Comparison of ENCODE assay signal across 11 mouse cellular contexts in genomic region chr1:180434925-180435324, GRCm38 (mm10). TPM values are rescaled to one million over a fixed set of nuclear protein-coding genes. Genes with fewer than 3 reads are reported as not detected.
DNase-seq lines count a peak whose midpoint lies in the region; ATAC-seq lines count a peak whose summit lies in the region.
"Had no signal": no experiment of that assay in that cellular context is flagged by ENCODE, and none has a peak within 500 bp of the region (broad histone marks: within the 10 kb centered on the region; RNA-seq: fewer than 3 reads in every experiment).

No protein-coding gene starts in this region.

- H3K9ac ChIP-seq in hindbrain, embryonic 12.5 days = no peak overlapping the region
- no peak overlapping the region for H3K9ac ChIP-seq in hindbrain, embryonic 14.5 days
- H3K9ac ChIP-seq in midbrain, embryonic 15.5 days = peak overlapping the region; percentile 17; the same call in 1 of the 2 replicates
- H3K9ac ChIP-seq in limb, embryonic 13.5 days = no peak overlapping the region; the same call in 1 of the 2 replicates
- H3K9ac ChIP-seq: forebrain, embryonic 13.5 days had no signal

- no peaks in the 10 kb centered on the region for H3K36me3 ChIP-seq in hindbrain, embryonic 12.5 days
- H3K36me3 ChIP-seq in hindbrain, embryonic 14.5 days (replicated peaks; ENCODE audit: control insufficient read depth, insufficient read depth) = no peaks in the 10 kb centered on the region
- no peaks in the 10 kb centered on the region for H3K36me3 ChIP-seq in midbrain, embryonic 15.5 days (replicated peaks)
- H3K36me3 ChIP-seq in midbrain, embryonic 10.5 days = no peaks in the 10 kb centered on the region
- H3K36me3 ChIP-seq in limb, embryonic 13.5 days = no peaks in the 10 kb centered on the region

- no peak overlapping the region for H3K4me3 ChIP-seq in hindbrain, embryonic 12.5 days
- H3K4me3 ChIP-seq in hindbrain, embryonic 14.5 days (replicated peaks; ENCODE audit: low read length) = no peak overlapping the region
- H3K4me3 ChIP-seq in midbrain, embryonic 15.5 days = no peak overlapping the region
- H3K4me3 ChIP-seq in midbrain, embryonic 10.5 days = no peak overlapping the region
- no peak overlapping the region for H3K4me3 ChIP-seq in limb, embryonic 13.5 days
- H3K4me3 ChIP-seq: forebrain, embryonic 13.5 days had no signal

- no peaks in the 10 kb centered on the region; the same call in 1 of the 2 replicates for H3K27me3 ChIP-seq in hindbrain, embryonic 12.5 days
- H3K27me3 ChIP-seq in hindbrain, embryonic 14.5 days (ENCODE audit: control insufficient read depth, insufficient read depth, low read length) = no peaks in the 10 kb centered on the region
- H3K27me3 ChIP-seq in midbrain, embryonic 15.5 days (replicated peaks) = no peaks in the 10 kb centered on the region
- H3K27me3 ChIP-seq in midbrain, embryonic 10.5 days (ENCODE audit: low read depth, poor library complexity, severe bottlenecking) = no peaks in the 10 kb centered on the region
- H3K27me3 ChIP-seq in limb, embryonic 13.5 days = no peaks in the 10 kb centered on the region
- H3K27me3 ChIP-seq: forebrain, embryonic 13.5 days had no signal

- peaks cover 19% of the 10 kb centered on the region for H3K4me1 ChIP-seq in hindbrain, embryonic 12.5 days
- H3K4me1 ChIP-seq in hindbrain, embryonic 14.5 days (replicated peaks; ENCODE audit: control insufficient read depth, insufficient read depth, low read length) = peaks cover 13% of the 10 kb centered on the region
- H3K4me1 ChIP-seq in midbrain, embryonic 15.5 days = peaks cover 24% of the 10 kb centered on the region
- H3K4me1 ChIP-seq in midbrain, embryonic 10.5 days = peaks cover 31% of the 10 kb centered on the region
- H3K4me1 ChIP-seq in limb, embryonic 13.5 days = peaks cover 24% of the 10 kb centered on the region

- no peaks in the 10 kb centered on the region for H3K9me3 ChIP-seq in hindbrain, embryonic 12.5 days (replicated peaks)
- no peaks in the 10 kb centered on the region for H3K9me3 ChIP-seq in hindbrain, embryonic 14.5 days (ENCODE audit: control insufficient read depth, low read length)
- no peaks in the 10 kb centered on the region for H3K9me3 ChIP-seq in midbrain, embryonic 15.5 days
- no peaks in the 10 kb centered on the region for H3K9me3 ChIP-seq in midbrain, embryonic 10.5 days (replicated peaks)
- H3K9me3 ChIP-seq in limb, embryonic 13.5 days = no peaks in the 10 kb centered on the region
- H3K9me3 ChIP-seq: forebrain, embryonic 13.5 days had no signal

- DNase-seq in hindbrain, embryonic 14.5 days (ENCODE audit: low spot score) = no peak
- DNase-seq in midbrain, embryonic 10.5 days (ENCODE audit: low spot score) = no peak
- DNase-seq in R1 (ENCODE audit: low read depth, low spot score) (peak; percentile 85), adipocyte (ENCODE audit: low spot score) (no peak)
- no peak for DNase-seq in right cerebral cortex, adult 2 months (ENCODE audit: low spot score in 2 of 2)
- DNase-seq: lung, postnatal 14 days; thymus, postnatal 25 days had no signal

- ATAC-seq in hindbrain, embryonic 12.5 days (ENCODE audit: low FRiP score) = no peak
- no peak for ATAC-seq in hindbrain, embryonic 14.5 days (ENCODE audit: low FRiP score)
- ATAC-seq in midbrain, embryonic 15.5 days (replicated peaks) = no peak
- no peak for ATAC-seq in limb, embryonic 13.5 days (ENCODE audit: low FRiP score, low read depth)

- no peak overlapping the region for H3K27ac ChIP-seq in hindbrain, embryonic 12.5 days
- no peak overlapping the region for H3K27ac ChIP-seq in hindbrain, embryonic 14.5 days
- no peak overlapping the region for H3K27ac ChIP-seq in midbrain, embryonic 15.5 days
- H3K27ac ChIP-seq in midbrain, embryonic 10.5 days (replicated peaks) = no peak overlapping the region
- no peak overlapping the region for H3K27ac ChIP-seq in limb, embryonic 13.5 days
- H3K27ac ChIP-seq: forebrain, embryonic 13.5 days had no signal

- H3K4me2 ChIP-seq in hindbrain, embryonic 12.5 days (replicated peaks) = 0 out of 2 replicates have a peak overlapping the region, but pooled peaks have one; percentile 2
- H3K4me2 ChIP-seq in hindbrain, embryonic 14.5 days (replicated peaks) = no peak overlapping the region
- H3K4me2 ChIP-seq in midbrain, embryonic 15.5 days = no peak overlapping the region
- peak overlapping the region; percentile 38; the same call in 1 of the 2 replicates for H3K4me2 ChIP-seq in limb, embryonic 13.5 days (replicated peaks)
- H3K4me2 ChIP-seq: forebrain, embryonic 13.5 days had no signal

- 14% methylated on average over 9 of the region's 9 CpGs for WGBS in hindbrain, embryonic 12.5 days
- WGBS in hindbrain, embryonic 14.5 days = 13% methylated on average over 9 of the region's 9 CpGs
- WGBS in midbrain, embryonic 15.5 days = 13% methylated on average over 9 of the region's 9 CpGs
- 14% methylated on average over 9 of the region's 9 CpGs for WGBS in midbrain, embryonic 10.5 days
- WGBS in limb, embryonic 13.5 days = 8% methylated on average over 9 of the region's 9 CpGs

RNA-seq across cellular contexts. Expression of gene Stum, which starts 48.4 kb away (rescaled TPM):
- 1.3 and 1.7 TPM in 2 replicates for polyA plus RNA-seq in hindbrain, embryonic 12.5 days (2016; fragmentation: Nextera tagmentation; extraction: Ambion mirVana)
- polyA plus RNA-seq in hindbrain, embryonic 14.5 days (2014; fragmentation: Nextera tagmentation; extraction: Ambion mirVana) = 15.6 and 16.1 TPM in 2 replicates
- polyA plus RNA-seq in midbrain, embryonic 15.5 days (2015; fragmentation: Nextera tagmentation; extraction: Ambion mirVana) = 7.2 and 9.3 TPM in 2 replicates
- polyA plus RNA-seq in midbrain, embryonic 10.5 days (2016; fragmentation: Nextera tagmentation; extraction: Ambion mirVana) = 2.8 and 6.6 TPM in 2 replicates
- 2.8 and 4.6 TPM in 2 replicates for polyA plus RNA-seq in limb, embryonic 13.5 days (2015; fragmentation: Nextera tagmentation; extraction: Ambion mirVana)

Comparison
In these comparisons a context has a peak if more than half of its experiments do, and no peak if none do; other contexts are left out.
1. H3K4me2 ChIP-seq: peak in hindbrain, embryonic 12.5 days (single experiment) and limb, embryonic 13.5 days (single experiment); none in hindbrain, embryonic 14.5 days (single experiment) and midbrain, embryonic 15.5 days (single experiment).